Mouse (Mus musculus): ENCODE data around the gene Clic1.

Gene Clic1

DNA sequence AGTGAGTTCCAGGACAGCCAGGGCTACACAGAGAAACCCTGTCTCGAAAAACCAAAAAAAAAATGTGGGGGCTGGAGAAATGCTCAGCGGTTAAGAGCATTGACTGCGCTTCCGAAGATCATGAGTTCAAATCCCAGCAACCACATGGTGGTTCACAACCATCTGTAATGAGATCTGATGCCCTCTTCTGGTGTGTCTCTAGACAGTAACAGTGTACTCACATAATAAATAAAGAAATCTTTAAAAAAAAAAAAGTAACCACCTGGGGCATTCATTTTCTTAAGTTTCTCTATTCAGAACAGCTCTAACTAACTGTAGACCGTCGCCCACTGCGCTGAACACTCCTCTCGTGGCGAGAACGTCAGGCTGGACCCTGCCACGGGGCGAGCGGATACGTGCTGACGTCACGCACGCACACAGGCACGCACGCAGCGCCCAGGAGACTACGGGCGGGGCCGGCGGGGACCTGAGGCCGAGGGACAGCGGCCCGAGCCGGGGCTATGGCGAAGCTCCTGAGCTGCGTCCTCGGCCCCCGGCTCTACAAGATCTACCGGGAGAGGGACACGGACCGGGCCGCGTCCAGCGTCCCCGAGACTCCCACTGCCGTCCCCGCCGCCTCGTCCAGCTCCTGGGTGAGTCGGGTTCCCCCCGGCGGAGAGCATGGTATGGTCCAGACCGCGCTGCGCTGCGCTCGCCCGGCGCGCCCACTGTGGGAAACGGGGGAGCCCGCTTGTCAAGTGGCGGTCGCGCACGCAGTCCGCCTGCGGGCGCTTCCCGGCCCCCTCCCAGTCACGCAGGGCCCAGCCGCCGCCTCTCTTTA is 39.3 kb downstream of the Clic1 start, which contains the start of gene Abhd16a:
Abhd16a (plus strand) TSS at position 439 of the 820 bp plus-strand sequence.
- DNase-seq (ENCODE audit: low read depth, low spot score) = peak; percentile 96

DNA sequence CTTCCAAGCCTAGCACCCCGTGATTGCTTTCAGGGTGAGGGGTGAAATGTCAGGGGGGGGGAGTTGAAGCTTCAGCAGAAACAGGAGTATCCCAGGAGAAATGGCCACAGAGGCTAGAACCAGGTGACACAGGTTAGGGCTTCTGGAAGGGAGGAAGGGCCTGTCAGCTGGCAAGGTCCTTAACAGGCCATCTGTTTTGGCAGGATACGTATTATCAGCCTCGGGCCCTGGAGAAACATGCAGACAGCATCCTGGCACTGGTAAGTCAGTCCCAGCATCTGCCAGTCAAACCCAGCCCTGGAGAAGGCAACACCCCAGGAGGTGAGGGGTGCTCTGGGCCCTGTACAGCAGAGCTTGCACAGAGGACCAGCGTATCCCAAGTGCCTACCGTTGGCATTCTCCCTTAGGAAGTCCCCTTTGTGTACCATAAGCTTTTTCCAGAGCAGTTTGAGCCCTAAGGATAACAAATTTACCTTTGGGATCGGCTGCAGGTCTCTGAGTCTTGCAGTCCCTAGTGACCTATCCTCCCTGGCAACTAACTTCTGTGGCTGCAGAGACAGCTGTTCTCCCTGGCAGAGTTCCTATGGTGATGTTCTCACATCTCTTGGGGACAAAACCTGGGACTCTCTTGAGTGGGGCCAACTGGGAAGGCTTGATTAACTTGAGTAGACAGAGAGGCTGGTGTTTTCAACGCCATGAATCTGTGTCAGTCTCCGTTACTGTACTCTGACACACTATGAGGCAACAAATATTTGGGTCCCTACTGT is 40.6 kb downstream of the Clic1 start:
- DNase-seq (ENCODE audit: low read depth, low spot score) = no peak

DNA sequence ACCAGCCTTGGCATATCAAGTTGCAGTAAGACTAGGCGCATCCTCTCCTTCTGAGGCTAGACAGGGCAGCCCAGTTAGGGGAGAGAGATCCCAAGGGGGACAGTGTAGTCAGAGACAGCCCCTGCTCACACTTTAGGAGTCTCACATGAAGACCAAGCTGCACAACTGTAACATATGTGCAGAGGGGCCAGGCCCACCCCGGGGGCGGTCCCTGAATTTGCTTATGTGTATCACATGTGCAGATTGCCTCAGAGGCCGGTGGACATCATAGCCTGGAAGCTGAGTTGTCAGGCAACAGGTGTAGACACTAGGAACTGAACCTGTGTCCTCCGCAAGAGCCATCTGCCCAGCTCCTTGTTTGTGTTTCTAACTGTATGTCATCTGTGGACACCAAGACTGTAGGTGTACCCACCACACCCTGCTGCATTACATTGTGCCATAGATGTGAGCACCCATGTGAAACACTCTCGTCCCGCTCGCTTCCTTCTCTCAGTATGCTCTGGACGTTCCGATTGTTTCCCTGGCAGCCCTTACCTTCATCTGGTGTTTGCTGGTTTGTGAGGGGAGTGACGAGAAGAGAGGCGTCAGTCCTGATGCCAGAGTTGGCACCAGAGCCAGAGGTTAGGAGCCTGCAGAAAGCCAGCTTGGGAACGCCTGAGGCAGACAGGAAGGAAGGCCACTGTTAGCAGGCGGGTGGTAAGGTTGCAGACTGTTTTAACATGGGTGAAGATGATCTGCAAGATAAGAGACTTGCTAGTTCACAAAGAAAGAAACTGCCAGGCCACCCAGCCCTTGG is 42.8 kb downstream of the Clic1 start:
- no peak for DNase-seq (ENCODE audit: low read depth, low spot score)

DNA sequence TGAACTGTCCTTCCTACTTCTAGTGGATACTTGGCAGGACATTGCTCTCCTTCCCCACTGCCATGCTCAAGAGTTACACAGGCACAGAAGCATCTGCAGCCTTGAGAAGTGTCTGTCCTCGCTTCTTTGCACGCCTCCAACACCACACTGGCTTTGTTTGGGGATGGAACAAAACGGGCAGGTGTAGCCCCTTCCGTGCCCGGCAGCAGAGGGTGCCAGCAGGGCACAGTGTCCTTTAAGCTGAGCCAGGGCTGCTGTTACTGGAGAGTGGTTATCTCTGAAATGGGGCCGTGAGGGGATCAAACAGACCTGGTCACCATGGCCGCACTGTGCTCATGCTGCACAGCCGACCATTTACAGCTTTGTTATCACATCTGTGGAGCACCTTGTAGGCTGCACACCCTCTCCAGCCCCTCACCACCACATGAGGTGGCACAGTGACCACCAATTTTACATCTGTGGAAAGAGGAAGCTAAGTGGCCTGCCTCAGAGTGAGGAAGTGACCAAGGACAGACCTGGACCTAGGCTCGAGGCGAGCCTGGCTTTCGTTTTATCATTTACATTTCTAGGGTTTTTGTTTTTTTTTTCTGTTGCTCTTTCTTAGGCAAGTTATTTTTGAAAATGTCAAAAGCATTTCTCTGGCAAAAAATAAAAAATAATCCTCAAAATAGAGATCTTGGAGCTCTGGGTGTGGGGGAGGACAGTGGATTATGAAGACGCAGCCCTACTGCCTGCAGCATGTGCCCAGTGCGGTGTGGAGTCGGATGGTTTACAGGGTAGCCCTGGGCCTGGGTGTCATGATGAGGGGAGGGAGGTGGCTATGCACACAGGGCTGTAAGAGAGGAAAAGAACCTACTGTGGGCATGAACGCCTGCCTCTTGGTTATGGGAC is 45.0 kb downstream of the Clic1 start:
- DNase-seq (ENCODE audit: low read depth, low spot score) = no peak

DNA sequence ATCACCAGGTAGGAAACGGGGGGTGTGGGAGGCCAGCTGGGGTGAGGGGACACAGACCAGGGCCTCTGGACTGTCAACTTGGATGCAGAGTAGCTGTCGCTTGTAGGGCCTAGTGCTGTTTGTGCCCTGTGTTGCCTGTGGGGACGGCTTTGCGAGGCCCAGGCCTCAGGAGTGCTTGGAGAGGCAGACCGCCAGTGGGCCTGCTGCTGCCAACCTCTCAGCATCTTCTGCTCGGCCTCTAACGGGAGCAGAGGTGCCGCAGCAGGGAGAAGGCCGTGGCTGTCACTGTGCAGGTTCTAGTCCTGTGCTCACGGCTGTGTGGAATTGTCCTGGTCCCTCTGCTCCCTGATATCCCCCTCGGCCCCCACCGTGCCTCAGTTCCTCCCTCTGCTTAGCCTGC is 46.8 kb downstream of the Clic1 start:
- no peak for DNase-seq (ENCODE audit: low read depth, low spot score)

DNA sequence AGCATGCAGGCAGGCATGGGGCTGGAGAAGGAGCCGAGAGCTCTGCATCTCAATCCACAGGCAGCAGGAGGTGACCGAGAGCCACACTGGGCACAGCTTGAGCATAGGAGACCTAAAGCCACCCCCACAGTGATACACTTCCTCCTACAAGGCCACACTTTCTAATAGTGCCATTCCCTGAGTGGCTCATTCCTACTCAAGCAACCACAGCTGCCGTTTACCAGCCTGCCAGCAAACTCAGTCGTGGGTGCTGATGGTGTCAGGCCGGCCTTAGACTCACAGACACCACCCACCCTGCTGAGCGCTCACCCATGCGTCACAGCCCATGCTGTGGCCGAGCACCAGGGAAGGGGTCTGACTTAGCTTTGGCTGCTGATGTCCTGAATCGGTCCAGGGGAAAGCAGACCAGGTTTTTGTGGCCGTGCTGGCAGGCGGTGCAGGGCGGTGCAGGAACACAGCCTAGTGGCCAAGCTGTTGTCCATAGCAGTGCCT is 47.4 kb downstream of the Clic1 start:
- no peak for DNase-seq (ENCODE audit: low read depth, low spot score)

DNA sequence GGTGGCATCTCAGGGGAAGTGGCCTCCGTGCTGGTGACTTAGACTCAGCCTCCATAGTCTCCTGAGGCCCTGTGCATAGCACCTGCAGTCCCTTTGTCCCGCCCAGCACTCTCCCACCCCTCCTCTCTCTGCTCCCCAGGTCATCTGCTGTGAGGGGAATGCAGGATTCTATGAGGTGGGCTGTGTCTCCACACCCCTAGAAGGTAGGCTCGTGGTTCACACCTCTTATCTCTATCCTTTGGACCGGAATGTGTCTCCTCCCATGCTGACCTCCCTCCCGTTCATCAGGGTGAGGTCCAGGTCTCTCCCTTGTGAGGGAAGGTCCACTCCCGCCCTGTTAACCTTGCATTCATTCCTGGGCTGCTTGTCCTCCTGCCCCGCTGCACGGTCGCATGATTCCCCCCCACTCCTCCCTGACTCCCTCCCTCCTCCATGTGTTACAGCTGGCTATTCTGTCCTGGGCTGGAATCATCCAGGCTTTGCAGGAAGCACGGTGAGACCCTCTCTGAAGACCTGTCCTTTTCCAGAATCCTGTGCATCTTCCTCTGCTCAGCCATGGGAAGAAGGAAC is 50.5 kb downstream of the Clic1 start:
- DNase-seq (ENCODE audit: low read depth, low spot score) = no peak

DNA sequence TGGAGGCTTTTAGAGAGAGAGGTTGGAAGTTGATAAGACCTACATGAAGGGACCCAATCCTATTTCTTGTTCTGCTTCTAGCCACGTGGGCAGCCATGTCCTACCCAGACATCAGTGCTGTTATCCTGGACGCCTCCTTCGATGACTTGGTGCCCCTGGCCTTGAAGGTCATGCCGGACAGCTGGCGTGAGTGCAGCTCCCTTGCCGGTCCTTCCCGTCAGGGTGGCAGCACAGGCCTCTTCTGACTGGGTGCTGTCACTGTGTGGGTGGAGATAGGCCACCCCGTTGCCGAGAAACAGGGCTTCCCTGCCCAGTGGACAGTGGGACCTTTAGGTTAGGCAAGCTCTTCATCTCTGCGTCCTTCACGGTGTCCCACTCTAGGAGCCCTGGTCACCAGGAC is 51.4 kb downstream of the Clic1 start:
- no peak for DNase-seq (ENCODE audit: low read depth, low spot score)

DNA sequence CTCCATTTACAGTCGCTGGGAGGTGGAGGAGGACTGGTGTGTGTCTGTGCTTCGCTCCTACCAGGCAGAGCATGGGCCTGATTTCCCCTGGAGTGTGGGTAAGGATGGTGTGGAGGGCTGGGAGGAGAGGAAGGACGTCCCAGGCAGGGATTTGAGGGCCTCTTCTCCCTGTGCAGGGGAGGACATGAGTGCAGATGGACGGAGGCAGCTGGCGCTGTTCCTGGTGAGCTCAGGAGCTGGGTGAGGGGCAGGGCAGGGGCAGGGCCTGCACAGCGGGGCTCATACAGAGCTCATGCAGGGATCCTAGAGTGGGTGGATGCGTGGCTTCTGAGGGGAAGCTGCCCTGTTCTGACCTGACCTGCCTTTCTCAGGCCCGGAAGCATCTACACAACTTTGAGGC is 52.5 kb downstream of the Clic1 start:
- DNase-seq (ENCODE audit: low read depth, low spot score) = no peak

DNA sequence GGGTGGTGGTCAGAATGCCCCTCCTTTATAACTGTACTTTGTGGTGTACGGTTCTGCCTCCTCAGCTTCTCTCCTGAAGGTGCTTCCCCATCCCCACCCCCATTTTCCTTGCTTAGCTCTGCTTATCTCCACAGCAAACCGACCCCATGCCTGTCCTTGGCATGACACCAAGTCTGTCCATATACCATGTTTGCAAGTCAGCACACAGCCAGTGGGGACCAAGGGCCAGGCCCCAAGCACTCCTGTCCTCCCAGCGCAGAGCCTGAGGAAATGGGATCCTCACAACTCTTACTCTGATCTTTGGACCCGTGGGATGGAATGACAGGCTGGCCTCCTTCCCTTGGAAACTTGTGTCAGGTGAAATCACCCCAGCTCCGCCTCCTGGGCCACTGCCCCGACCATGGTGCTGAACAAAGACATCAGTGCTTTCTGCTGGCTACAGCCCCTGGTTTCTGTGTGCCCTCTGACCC is 53.5 kb downstream of the Clic1 start:
- DNase-seq (ENCODE audit: low read depth, low spot score) = no peak

DNA sequence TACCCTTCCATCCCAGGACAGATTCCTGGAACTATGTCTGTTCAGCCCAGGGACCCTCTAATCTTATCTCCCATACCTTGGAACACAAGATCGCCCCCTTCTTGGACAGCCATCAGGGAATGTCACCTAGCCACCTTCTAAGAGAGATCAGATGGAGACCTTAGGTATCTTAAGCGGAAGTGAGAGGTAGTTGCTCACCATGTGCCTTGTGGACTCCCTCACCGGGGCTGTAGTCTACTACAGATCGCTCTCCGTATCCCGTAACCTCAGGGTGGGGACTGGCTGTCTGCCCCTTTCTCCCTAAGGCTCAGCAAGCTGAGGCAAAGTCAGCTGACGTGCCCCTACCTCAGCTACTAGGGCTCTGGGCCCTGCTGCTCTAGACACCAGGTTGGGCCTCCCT is 54.3 kb downstream of the Clic1 start:
- no peak for DNase-seq (ENCODE audit: low read depth, low spot score)

DNA sequence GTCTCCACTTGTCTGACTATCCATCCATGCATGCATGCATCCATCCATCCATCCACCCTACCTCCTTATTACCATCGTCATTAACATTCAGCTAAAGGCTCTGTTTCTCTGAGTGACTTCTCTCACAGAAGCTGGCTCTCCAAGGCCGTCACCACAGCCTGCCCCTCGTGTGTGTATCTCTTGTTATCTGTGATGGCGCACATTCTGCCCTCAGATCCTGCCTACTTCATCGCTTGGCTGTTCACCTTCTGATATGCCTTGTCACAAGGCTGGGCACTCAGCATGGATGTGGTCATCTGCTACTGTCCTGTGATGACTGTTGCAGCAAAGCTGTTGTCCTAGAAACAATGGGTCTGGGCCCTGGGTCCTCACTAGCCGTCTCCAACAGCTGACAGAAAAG is 55.0 kb downstream of the Clic1 start:
- no peak for DNase-seq (ENCODE audit: low read depth, low spot score)

DNA sequence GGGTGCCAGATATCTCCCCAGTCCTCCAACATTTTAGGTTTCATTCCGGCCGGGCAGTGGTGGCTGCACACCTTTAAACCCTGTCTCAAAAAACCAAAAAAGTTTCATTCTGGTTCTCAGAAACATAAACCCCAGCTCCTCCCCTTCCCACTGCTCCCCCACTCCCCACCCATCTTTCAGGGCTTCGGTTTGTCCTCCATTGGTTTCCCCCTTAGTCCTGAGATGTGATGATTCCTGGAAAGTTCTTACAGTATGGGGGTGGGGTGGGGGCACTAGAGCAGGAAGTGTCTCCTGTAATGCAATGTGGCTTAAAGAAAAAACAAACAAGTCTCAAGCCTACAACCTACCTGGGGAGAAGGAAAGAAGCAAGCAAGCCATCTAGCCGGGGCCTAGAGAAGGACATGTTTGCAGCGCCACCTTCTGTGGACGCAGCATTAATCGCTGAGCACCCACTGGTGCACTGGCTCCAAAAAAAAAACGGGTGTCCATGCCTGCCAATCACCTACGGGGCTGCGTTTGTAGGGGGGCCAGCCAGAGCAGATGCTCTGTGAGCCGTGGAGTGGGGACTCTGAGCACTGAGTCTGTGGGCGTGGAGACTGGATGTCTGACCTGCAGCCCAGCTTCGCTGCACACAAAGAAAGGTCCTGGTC is 56.1 kb downstream of the Clic1 start:
- peak; percentile 63 for DNase-seq (ENCODE audit: low read depth, low spot score)

DNA sequence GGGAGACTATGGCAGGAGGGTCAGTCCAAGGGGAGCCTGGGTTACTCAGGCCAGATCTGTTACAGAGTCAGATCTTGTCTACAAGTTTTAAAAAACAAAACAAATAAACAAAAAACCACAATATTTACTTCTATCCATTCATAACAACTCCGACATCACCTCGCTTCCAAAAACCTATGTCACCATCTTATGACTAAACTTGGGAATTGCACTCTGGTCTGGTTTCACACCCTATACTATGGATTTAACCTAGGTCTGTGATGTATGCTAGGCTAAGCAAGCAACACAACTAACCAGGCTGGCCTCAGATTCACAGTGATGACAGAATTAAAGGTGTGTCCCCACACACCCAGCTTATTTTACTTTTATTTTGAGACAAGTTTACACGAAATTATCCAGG is 56.8 kb downstream of the Clic1 start:
- DNase-seq (ENCODE audit: low read depth, low spot score) = no peak

DNA sequence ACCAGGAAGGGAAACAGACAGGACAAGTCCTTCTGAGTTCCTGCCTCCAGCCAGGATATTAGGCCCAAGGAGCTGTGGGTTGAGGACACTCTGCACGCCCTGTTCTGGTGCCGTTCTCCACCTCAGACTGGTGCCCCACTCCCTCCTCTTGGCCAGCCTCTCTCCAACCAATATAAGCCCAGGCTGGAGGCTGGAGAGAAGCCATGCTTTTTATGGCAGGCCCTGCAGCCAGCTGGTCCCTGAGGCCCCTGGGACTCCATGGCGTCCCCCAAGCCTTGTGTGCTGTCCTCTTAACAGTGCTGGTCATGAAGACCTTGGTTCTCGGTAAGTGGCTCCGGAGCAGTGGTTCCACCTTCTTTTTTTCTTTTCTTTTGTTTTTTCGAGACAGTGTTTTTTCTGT is 58.3 kb downstream of the Clic1 start, which contains the start of gene Ly6g5c:
Ly6g5c (plus strand) TSS at position 183 of the 400 bp plus-strand sequence.
- no peak for DNase-seq (ENCODE audit: low read depth, low spot score)

All from CD4-positive, CD25-positive, alpha-beta regulatory T cell, adult 2 months (primary cell).